ENCODE assay signal across 10 mouse cellular contexts in genomic region chr4:154639126-154639525, GRCm38 (mm10). TPM values are rescaled to one million over a fixed set of nuclear protein-coding genes. Genes with fewer than 3 reads are reported as not detected.
DNase-seq lines count a peak whose midpoint lies in the region; ATAC-seq and TF ChIP-seq lines count a peak whose summit lies in the region.
"Had no signal": no experiment of that assay in that cellular context is flagged by ENCODE, and none has a peak within 500 bp of the region (broad histone marks: within the 10 kb centered on the region; RNA-seq: fewer than 3 reads in every experiment).

No protein-coding gene starts in this region.

- no peak for ATAC-seq in heart, postnatal 0 days (ENCODE audit: insufficient read depth, low read depth)
- no peak for ATAC-seq in neural tube, embryonic 15.5 days (ENCODE audit: low FRiP score)

- 0 out of 2 replicates have a peak overlapping the region, but pooled peaks have one; percentile 18 for H3K4me3 ChIP-seq in left cerebral cortex, adult 2 months
- peak overlapping the region; percentile 9; the same call in 1 of the 2 replicates for H3K4me3 ChIP-seq in heart, postnatal 0 days (ENCODE audit: low read depth, low read length)
- no peak overlapping the region for H3K4me3 ChIP-seq in neural tube, embryonic 15.5 days (replicated peaks)

- intact Hi-C loops in left cerebral cortex, adult 2 months (cut with DNase I): loop anchor here (5.0 kb wide), 1 partner anchor 192 kb away; no protein-coding TSS in a partner anchor
- intact Hi-C loops in left cerebral cortex, postnatal 4 days (cut with DNase I): loop anchor here (5.0 kb wide), 2 partner anchors 82 to 307 kb away; no protein-coding TSS in a partner anchor

- DNase-seq in left cerebral cortex, adult 2 months (ENCODE audit: extremely low spot score in 1 of 2, low spot score in 2 of 2): no peak
- DNase-seq in left cerebral cortex, postnatal 4 days: no peak
- no peak for DNase-seq in heart, postnatal 0 days (ENCODE audit: low spot score)
- DNase-seq in kidney, postnatal 25 days: peak; percentile 54 to 86
- no peak for DNase-seq in frontal cortex, postnatal 14 days (ENCODE audit: low spot score in 2 of 2)
- no peak for DNase-seq in cerebellum, adult 11-12 months
- DNase-seq in B cell, adult 2 months: no peak

- TF ChIP-seq EP300 in heart, postnatal 0 days (IDR thresholded peaks at IDR 0.05; ENCODE audit: low read depth): no peak

- 12% methylated on average over 7 of the region's 7 CpGs for WGBS in heart, postnatal 0 days
- WGBS in neural tube, embryonic 15.5 days: 3% methylated on average over 7 of the region's 7 CpGs

- H3K9ac ChIP-seq in heart, postnatal 0 days (replicated peaks; ENCODE audit: low read depth, low read length): no peak overlapping the region
- no peak overlapping the region for H3K9ac ChIP-seq in neural tube, embryonic 15.5 days (replicated peaks)

- peak; percentile 8; the same call in 1 of the 2 replicates for TF ChIP-seq CTCF in left cerebral cortex, adult 2 months (IDR thresholded peaks at IDR 0.05)
- TF ChIP-seq CTCF in heart, postnatal 0 days (IDR thresholded peaks at IDR 0.05; ENCODE audit: low read depth): peak; percentile 46

- H3K27me3 ChIP-seq in heart, postnatal 0 days (ENCODE audit: control insufficient read depth, insufficient read depth, low read length): peaks cover 68% of the 10 kb centered on the region
- H3K27me3 ChIP-seq in neural tube, embryonic 15.5 days (replicated peaks): peaks cover 71% of the 10 kb centered on the region
- H3K27me3 ChIP-seq: CH12.LX had no signal

- no peaks in the 10 kb centered on the region for H3K36me3 ChIP-seq in heart, postnatal 0 days (replicated peaks; ENCODE audit: control insufficient read depth, insufficient read depth, low read length)
- H3K36me3 ChIP-seq in neural tube, embryonic 15.5 days: no peaks in the 10 kb centered on the region

- peak overlapping the region; percentile 75 for H3K4me2 ChIP-seq in heart, postnatal 0 days (ENCODE audit: low read depth, low read length)
- H3K4me2 ChIP-seq in neural tube, embryonic 15.5 days: 0 out of 2 replicates have a peak overlapping the region, but pooled peaks have one; percentile 1

- peak overlapping the region; percentile 44; the same call in 1 of the 2 replicates for H3K27ac ChIP-seq in left cerebral cortex, adult 2 months
- no peak overlapping the region for H3K27ac ChIP-seq in heart, postnatal 0 days (ENCODE audit: low read depth)
- H3K27ac ChIP-seq in neural tube, embryonic 15.5 days (replicated peaks): no peak overlapping the region

- H3K4me1 ChIP-seq in heart, postnatal 0 days (ENCODE audit: control insufficient read depth, insufficient read depth): no peaks in the 10 kb centered on the region
- peaks cover 39% of the 10 kb centered on the region for H3K4me1 ChIP-seq in neural tube, embryonic 15.5 days

- no peaks in the 10 kb centered on the region for H3K9me3 ChIP-seq in heart, postnatal 0 days (replicated peaks; ENCODE audit: control insufficient read depth, low read length)
- H3K9me3 ChIP-seq in neural tube, embryonic 15.5 days (replicated peaks): no peaks in the 10 kb centered on the region

RNA-seq across cellular contexts. Expression of gene Prdm16, which starts 2.5 kb away (rescaled TPM):
- total RNA-seq in left cerebral cortex, adult 2 months (2021): 1 to 10 TPM; 8.2 to 9.6 TPM
- total RNA-seq in left cerebral cortex, postnatal 4 days (2021): 1 to 10 TPM; 9.1 to 9.9 TPM
- 9.3 and 9.8 TPM in 2 replicates for total RNA-seq in heart, postnatal 0 days (2014; rRNA removed; ENCODE audit: low replicate concordance)
- polyA plus RNA-seq in heart, postnatal 0 days (2015; fragmentation: Nextera tagmentation; extraction: Ambion mirVana): 10.7 and 14.7 TPM in 2 replicates
- polyA plus RNA-seq in neural tube, embryonic 15.5 days (2015; fragmentation: Nextera tagmentation; extraction: Ambion mirVana): 7.7 and 9.0 TPM in 2 replicates
- total RNA-seq: CH12.LX had no signal

RNA-seq across cellular contexts. Expression of gene Actrt2, which starts 28.5 kb away (rescaled TPM):
- total RNA-seq in left cerebral cortex, adult 2 months (2021): not detected
- not detected for total RNA-seq in left cerebral cortex, postnatal 4 days (2021)
- total RNA-seq in heart, postnatal 0 days (2014; rRNA removed; ENCODE audit: low replicate concordance): not detected in 2 replicates
- polyA plus RNA-seq in heart, postnatal 0 days (2015; fragmentation: Nextera tagmentation; extraction: Ambion mirVana): not detected in 2 replicates
- not detected in 2 replicates for polyA plus RNA-seq in neural tube, embryonic 15.5 days (2015; fragmentation: Nextera tagmentation; extraction: Ambion mirVana)
- total RNA-seq: CH12.LX had no signal
- polyA plus RNA-seq: neural tube, embryonic 14.5 days had no signal

Comparison
In these comparisons a context has a peak if more than half of its experiments do, and no peak if none do; other contexts are left out.
1. DNase-seq: peak in kidney, postnatal 25 days (2 of 2); none in left cerebral cortex, adult 2 months (0 of 2), left cerebral cortex, postnatal 4 days (single experiment), heart, postnatal 0 days (single experiment), frontal cortex, postnatal 14 days (0 of 2), cerebellum, adult 11-12 months (single experiment) and B cell, adult 2 months (0 of 2).